Mouse (Mus musculus): ENCODE results near the gene Abi1.
A peak's percentile ranks its signal among the peaks of the same experiment; 100 is the strongest.

- TF ChIP-seq CTCF (IDR thresholded peaks at IDR 0.05; ENCODE audit: insufficient read depth, low read depth, low read length) (no peak), POLR2A (IDR thresholded peaks at IDR 0.05; ENCODE audit: insufficient read depth, low read depth, low read length) (0 out of 2 replicates have a peak, but pooled peaks have one; percentile 75)
These were observed 27.7 kb upstream of the Abi1 start, which contains the start of gene Acbd5 for GRCm38 (mm10) chr2:23067552-23068369.
